Mouse (Mus musculus) MEL (cell line): ENCODE data around the gene Gm20388. TPM values are rescaled to one million over a fixed set of nuclear protein-coding genes. Genes with fewer than 3 reads are reported as not detected.

Experiments
- DNase-seq: peaks from one replicate; pipeline ENCODE4 v3.0.0; 2011; ENCODE audit warnings: low read depth, low spot score
- H3K27ac ChIP-seq: 2 replicates; pipeline ENCODE4 v1.5.1; 2012; ENCODE audit warnings: low read depth, mild to moderate bottlenecking, control low read depth, low read length, moderate library complexity; ENCODE audit not compliant: control insufficient read depth
- H3K27me3 ChIP-seq, 2 experiments: fragments of 150-350 bp in 1 of 2; sonication (generic) in 1 of 2; 2 replicates each; pipeline ENCODE4 v1.6.1; 2012; ENCODE audit warnings: low read length in 2 of 2, mild to moderate bottlenecking in 2 of 2, improper control_type of control experiment in 1 of 2, moderate library complexity in 1 of 2; ENCODE audit not compliant: insufficient read depth in 2 of 2, control insufficient read depth in 1 of 2
- H3K36me3 ChIP-seq, 2 experiments: 2 replicates each; pipeline ENCODE4 v1.6.1; 2012 to 2014; ENCODE audit warnings: low read length in 2 of 2, improper control_type of control experiment in 1 of 2, inconsistent platforms in 1 of 2, mild to moderate bottlenecking in 1 of 2; ENCODE audit not compliant: insufficient read depth in 2 of 2, control insufficient read depth in 1 of 2
- H3K4me1 ChIP-seq, 2 experiments: fragments of 150-350 bp in 1 of 2; sonication (generic) in 1 of 2; 2 replicates each; pipeline ENCODE4 v1.6.1; 2012; ENCODE audit warnings: low read length in 2 of 2, improper control_type of control experiment in 1 of 2, mild to moderate bottlenecking in 1 of 2; ENCODE audit not compliant: insufficient read depth in 2 of 2, control insufficient read depth in 1 of 2
- H3K4me3 ChIP-seq, 2 experiments: fragments of 150-350 bp in 1 of 2; sonication (generic) in 1 of 2; 2 replicates each; pipeline ENCODE4 v1.5.1; 2012; ENCODE audit warnings: low read depth in 2 of 2, low read length in 2 of 2, mild to moderate bottlenecking in 2 of 2, moderate library complexity in 2 of 2, control low read depth in 1 of 2, improper control_type of control experiment in 1 of 2; ENCODE audit not compliant: control insufficient read depth in 1 of 2, insufficient read depth in 1 of 2
- H3K79me2 ChIP-seq: 2 replicates; pipeline ENCODE4 v1.6.1; 2012; ENCODE audit warnings: mild to moderate bottlenecking, low read length, moderate library complexity; ENCODE audit not compliant: control insufficient read depth, poor library complexity, insufficient read depth
- H3K9ac ChIP-seq: 2 replicates; pipeline ENCODE4 v1.6.1; 2012; ENCODE audit warnings: low read depth, mild to moderate bottlenecking, control low read depth, low read length, moderate library complexity; ENCODE audit not compliant: control insufficient read depth, poor library complexity, severe bottlenecking
- H3K9me3 ChIP-seq: fragments of 150-350 bp; sonication (generic); replicated peaks from 2 replicates; pipeline ENCODE4 v1.6.1; 2012; ENCODE audit warnings: mild to moderate bottlenecking, low read length, improper control_type of control experiment, moderate library complexity; ENCODE audit not compliant: insufficient read depth
- BHLHE40 ChIP-seq: IDR thresholded peaks from 2 replicates; pipeline ENCODE4 v1.6.1; 2012; ENCODE audit warnings: low read depth, mild to moderate bottlenecking, inconsistent platforms, low read length, improper control_type of control experiment, borderline replicate concordance
- CTCF ChIP-seq, 3 experiments: IDR thresholded peaks in 2 of 3; conservative IDR thresholded peaks in 1 of 3; 2 replicates each; pipeline ENCODE4 v1.5.1; 2011 to 2012; ENCODE audit warnings: low read length in 3 of 3, low read depth in 2 of 3, mild to moderate bottlenecking in 2 of 3, improper control_type of control experiment in 1 of 3, inconsistent platforms in 1 of 3, mixed read lengths in 1 of 3, moderate library complexity in 1 of 3; ENCODE audit not compliant: control insufficient read depth in 1 of 3, insufficient read depth in 1 of 3, poor library complexity in 1 of 3, severe bottlenecking in 1 of 3
- E2F4 ChIP-seq: IDR thresholded peaks from 2 replicates; pipeline ENCODE4 v1.6.1; 2011; ENCODE audit warnings: low read depth, low read length, improper control_type of control experiment, borderline replicate concordance
- ELF1 ChIP-seq: IDR thresholded peaks from 2 replicates; pipeline ENCODE4 v1.6.1; 2014; ENCODE audit warnings: low read depth, mild to moderate bottlenecking, inconsistent platforms, low read length, improper control_type of control experiment, moderate library complexity
- ETS1 ChIP-seq: IDR thresholded peaks from 2 replicates; pipeline ENCODE4 v1.6.1; 2012; ENCODE audit warnings: low read depth, mild to moderate bottlenecking, inconsistent platforms, low read length, improper control_type of control experiment, moderate library complexity
- GABPA ChIP-seq: IDR thresholded peaks from 2 replicates; pipeline ENCODE4 v1.6.1; 2012; ENCODE audit warnings: low read depth, mild to moderate bottlenecking, inconsistent platforms, low read length, improper control_type of control experiment, moderate library complexity
- KAT2A ChIP-seq: conservative IDR thresholded peaks from 2 replicates; pipeline ENCODE4 v1.6.1; 2012; ENCODE audit warnings: low read depth, low read length, improper control_type of control experiment, inconsistent platforms
- MAZ ChIP-seq: IDR thresholded peaks from 2 replicates; pipeline ENCODE4 v1.6.1; 2012; ENCODE audit warnings: low read depth, mild to moderate bottlenecking, inconsistent platforms, low read length, improper control_type of control experiment
- MYB ChIP-seq: IDR thresholded peaks from 2 replicates; pipeline ENCODE4 v1.6.1; 2011; ENCODE audit warnings: mild to moderate bottlenecking, low read depth, low read length, improper control_type of control experiment
- NELFE ChIP-seq: IDR thresholded peaks from 2 replicates; pipeline ENCODE4 v1.6.1; 2011; ENCODE audit warnings: low read depth, low read length, improper control_type of control experiment
- POLR2AphosphoS2 ChIP-seq: IDR thresholded peaks from 2 replicates; pipeline ENCODE4 v1.6.1; 2011; ENCODE audit warnings: low read length, improper control_type of control experiment
- POLR2AphosphoS5 ChIP-seq: IDR thresholded peaks from 2 replicates; pipeline ENCODE4 v1.6.1; 2012; ENCODE audit warnings: low read depth, borderline replicate concordance, mild to moderate bottlenecking, inconsistent platforms, low read length, moderate library complexity, mixed read lengths
- RAD21 ChIP-seq: IDR thresholded peaks from 2 replicates; pipeline ENCODE4 v1.6.1; 2011; ENCODE audit warnings: mild to moderate bottlenecking, low read depth, low read length, improper control_type of control experiment
- TCF12 ChIP-seq: IDR thresholded peaks from 2 replicates; pipeline ENCODE4 v1.6.1; 2014; ENCODE audit warnings: low read depth, mild to moderate bottlenecking, inconsistent platforms, low read length, improper control_type of control experiment, moderate library complexity
- UBTF ChIP-seq: IDR thresholded peaks from 2 replicates; pipeline ENCODE4 v1.6.1; 2012; ENCODE audit warnings: low read depth, mild to moderate bottlenecking, inconsistent platforms, low read length, improper control_type of control experiment, moderate library complexity, borderline replicate concordance; ENCODE audit not compliant: insufficient read depth
- USF1 ChIP-seq: IDR thresholded peaks from 2 replicates; pipeline ENCODE4 v1.6.1; 2014; ENCODE audit warnings: low read depth, mild to moderate bottlenecking, inconsistent platforms, low read length, improper control_type of control experiment, moderate library complexity
- ZC3H11A ChIP-seq: IDR thresholded peaks from 2 replicates; pipeline ENCODE4 v1.6.1; 2012; ENCODE audit warnings: low read depth, mild to moderate bottlenecking, inconsistent platforms, low read length, improper control_type of control experiment
- polyA plus RNA-seq, 2 experiments: library from polyadenylated mRNA; stranded (reverse) in 1 of 2; unstranded in 1 of 2; fragments of >175 nt in 1 of 2; fragments of >200 nt in 1 of 2; gene quantifications; 2 replicates each; pipeline versions ENCODE4 v1.2.1 to v1.2.4; 2012; ENCODE audit warnings: low replicate concordance in 2 of 2, low read depth in 1 of 2; ENCODE audit not compliant: insufficient read length in 2 of 2, insufficient read depth in 1 of 2, missing spikeins in 1 of 2
- total RNA-seq: library from RNA; depleted of rRNA; stranded (reverse); fragments of 300-350 nt; gene quantifications from 2 replicates; pipeline ENCODE4 v1.2.3, GENCODE M21; 2012

The Gm20388 gene
- total and polyA plus RNA-seq, 3 experiments = 11.1 to 17.8 TPM; not detected in 1

DNA sequence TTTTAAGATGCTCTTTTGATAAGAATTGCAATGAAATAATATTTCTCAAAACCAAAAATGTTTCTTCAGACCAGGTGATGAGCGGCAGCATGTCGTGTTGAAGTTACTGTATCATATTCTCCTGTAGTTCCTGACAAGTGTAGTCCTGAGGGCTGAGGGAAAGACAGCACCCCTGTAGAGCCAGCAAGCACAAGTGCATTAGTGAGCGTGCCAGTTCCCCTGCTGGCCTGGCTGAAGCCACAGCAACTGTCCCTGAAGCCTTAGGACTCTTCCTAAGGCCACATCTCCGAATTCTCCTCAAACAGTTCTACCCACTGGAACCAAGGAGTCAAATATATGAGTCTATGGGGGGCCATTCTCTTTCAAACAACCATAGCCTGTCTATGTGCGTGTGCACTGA lies 12.6 kb downstream of the Gm20388 start:
- TF ChIP-seq ETS1 = no peak
- no peak for TF ChIP-seq KAT2A
- TF ChIP-seq MAZ = no peak
- TF ChIP-seq E2F4 = no peak
- no peak for TF ChIP-seq USF1
- no peak for TF ChIP-seq ZC3H11A
- TF ChIP-seq TCF12 = no peak
- TF ChIP-seq CTCF (IDR thresholded peaks at IDR 0.05 in 2 of 3, conservative IDR thresholded peaks at IDR 0.05 in 1 of 3; ENCODE audit: control insufficient read depth in 1 of 3, insufficient read depth in 1 of 3, low read depth in 2 of 3, low read length in 3 of 3, poor library complexity in 1 of 3, severe bottlenecking in 1 of 3) = no peak
- no peak for TF ChIP-seq UBTF
- no peak for TF ChIP-seq POLR2AphosphoS5
- TF ChIP-seq NELFE = no peak
- no peak for TF ChIP-seq GABPA
- no peak for TF ChIP-seq MYB
- no peak for TF ChIP-seq POLR2AphosphoS2
- no peak for TF ChIP-seq RAD21
- no peak for TF ChIP-seq BHLHE40

DNA sequence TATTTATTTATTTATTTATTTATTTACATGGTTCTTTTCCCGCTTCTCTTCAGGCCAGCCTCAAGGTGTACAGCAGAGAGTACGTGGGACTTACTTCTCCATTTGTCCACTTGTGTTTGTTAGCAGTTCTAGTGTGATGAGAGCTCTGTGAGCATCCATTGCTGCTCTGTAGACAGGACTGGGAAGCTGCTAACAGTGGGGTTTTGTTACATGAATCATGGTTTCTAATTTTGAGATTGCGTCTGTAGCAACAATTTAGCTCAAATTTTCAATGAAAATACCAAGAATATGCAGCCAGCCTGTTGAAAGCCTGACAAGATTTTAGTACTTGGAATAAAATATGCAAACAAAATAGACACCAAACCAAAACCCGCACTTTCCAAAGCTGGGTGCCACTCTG lies 14.8 kb downstream of the Gm20388 start:
- no peak overlapping the region for H3K27ac ChIP-seq
- H3K36me3 ChIP-seq = peaks cover 9 to 40% of the 10 kb centered on the region in 2 experiments
- peaks cover 4 to 30% of the 10 kb centered on the region in 2 experiments; a peak in 3 of 4 replicates for H3K4me1 ChIP-seq

More for the DNA sequence above, 12.6 kb downstream of the Gm20388 start:
- no peak overlapping the region for H3K4me3 ChIP-seq
- no peak overlapping the region for H3K27ac ChIP-seq
- H3K9ac ChIP-seq = no peak overlapping the region
- H3K27me3 ChIP-seq = no peaks in the 10 kb centered on the region
- peaks cover 92% of the 10 kb centered on the region for H3K79me2 ChIP-seq
- DNase-seq = no peak
- peaks cover 9 to 43% of the 10 kb centered on the region in 2 experiments for H3K36me3 ChIP-seq
- H3K9me3 ChIP-seq = no peaks in the 10 kb centered on the region
- H3K4me1 ChIP-seq = peaks cover 4 to 32% of the 10 kb centered on the region in 2 experiments

More for the DNA sequence above, 14.8 kb downstream of the Gm20388 start:
- Histone ChIP-seq H3K27me3 (no peaks in the 10 kb centered on the region), H3K9ac (no peak overlapping the region), H3K79me2 (peaks cover 95% of the 10 kb centered on the region), H3K4me3 (no peak overlapping the region), H3K9me3 (no peaks in the 10 kb centered on the region)
- no peak for DNase-seq
- no peak for TF ChIP-seq UBTF
- no peak for TF ChIP-seq ELF1
